Mouse (Mus musculus): ENCODE data around the gene Arhgap18.

- TF ChIP-seq CTCF (IDR thresholded peaks at IDR 0.05; ENCODE audit: borderline replicate concordance, control insufficient read depth, extremely low read depth, insufficient read depth, low read length, poor library complexity): no peak
- TF ChIP-seq POLR2A (IDR thresholded peaks at IDR 0.05; ENCODE audit: control insufficient read depth, extremely low read depth, insufficient read depth, low read length, poor library complexity): no peak
These were observed 110.8 kb downstream of the Arhgap18 start for GRCm38 (mm10) chr10:26863982-26864381.
